Mouse (Mus musculus) midbrain, embryonic 12.5 days (tissue): ENCODE data around the gene Lpar3. TPM values are rescaled to one million over a fixed set of nuclear protein-coding genes. Genes with fewer than 3 reads are reported as not detected.

Experiments used
- ATAC-seq: fragments of 200-750 bp; cut with Nextera tagmentation; 2 replicates; pipeline ENCODE4 v1.8.0; 2017; ENCODE audit warnings: low read depth, moderate TSS enrichment, moderate library complexity; ENCODE audit not compliant: low FRiP score
- H3K27ac ChIP-seq: fragments of 300-500 bp; sonication (generic); replicated peaks from 2 replicates; pipeline ENCODE4 v1.5.1; 2016; ENCODE audit warnings: mild to moderate bottlenecking
- H3K27me3 ChIP-seq: fragments of 300-500 bp; sonication (generic); 2 replicates; pipeline ENCODE4 v1.6.1; 2016; ENCODE audit warnings: mild to moderate bottlenecking
- H3K36me3 ChIP-seq: fragments of 300-500 bp; sonication (generic); 2 replicates; pipeline ENCODE4 v1.6.1; 2016
- H3K4me1 ChIP-seq: fragments of 300-500 bp; sonication (generic); 2 replicates; pipeline ENCODE4 v1.6.1; 2016
- H3K4me2 ChIP-seq: fragments of 300-500 bp; sonication (generic); replicated peaks from 2 replicates; pipeline ENCODE4 v1.6.1; 2016; ENCODE audit warnings: mild to moderate bottlenecking, moderate library complexity
- H3K4me3 ChIP-seq: fragments of 300-500 bp; sonication (generic); 2 replicates; pipeline ENCODE4 v1.5.1; 2016; ENCODE audit warnings: mild to moderate bottlenecking
- H3K9ac ChIP-seq: fragments of 300-500 bp; sonication (generic); replicated peaks from 2 replicates; pipeline ENCODE4 v1.6.1; 2016; ENCODE audit warnings: mild to moderate bottlenecking, moderate library complexity
- H3K9me3 ChIP-seq: fragments of 300-500 bp; sonication (generic); 2 replicates; pipeline ENCODE4 v1.6.1; 2016; ENCODE audit warnings: mild to moderate bottlenecking
- WGBS: fragments of 180-500 bp; shearing (Covaris S2); methylation state at CpG from one replicate; pipeline ENCODE4 v1.1.7; 2016; 5-methylcytosine and 5-hydroxymethylcytosine counted together
- polyA plus RNA-seq: library from polyadenylated mRNA; unstranded; fragments of >200 nt; fragmentation: Nextera tagmentation; extraction: Ambion mirVana; gene quantifications from 2 replicates; pipeline ENCODE4 v1.2.1, GENCODE M21; 2016

Lpar3 gene
- polyA plus RNA-seq, 1 experiment from 2014 or later, result 0.52 TPM

- no peak overlapping the region for H3K27ac ChIP-seq
- no peak for ATAC-seq
- H3K4me3 ChIP-seq, result no peak overlapping the region
- H3K9ac ChIP-seq, result no peak overlapping the region
- no peaks in the 10 kb centered on the region for H3K27me3 ChIP-seq
- 92% methylated on average over 2 of the region's 2 CpGs for WGBS
- H3K4me1 ChIP-seq, result no peaks in the 10 kb centered on the region
- H3K36me3 ChIP-seq, result no peaks in the 10 kb centered on the region
- no peak overlapping the region for H3K4me2 ChIP-seq
- H3K9me3 ChIP-seq, result no peaks in the 10 kb centered on the region
These were observed 8.8 kb upstream of the Lpar3 start for GRCm38 (mm10) chr3:146211964-146212363.

- Histone ChIP-seq H3K4me3 (no peak overlapping the region), H3K27me3 (no peaks in the 10 kb centered on the region), H3K4me1 (no peaks in the 10 kb centered on the region), H3K36me3 (no peaks in the 10 kb centered on the region), H3K4me2 (no peak overlapping the region), H3K9me3 (no peaks in the 10 kb centered on the region), H3K27ac (no peak overlapping the region), H3K9ac (no peak overlapping the region)
- WGBS, result 86% methylated on average over 5 of the region's 5 CpGs
- no peak for ATAC-seq
These were observed 7.4 kb upstream of the Lpar3 start for GRCm38 (mm10) chr3:146213336-146213735.

DNA sequence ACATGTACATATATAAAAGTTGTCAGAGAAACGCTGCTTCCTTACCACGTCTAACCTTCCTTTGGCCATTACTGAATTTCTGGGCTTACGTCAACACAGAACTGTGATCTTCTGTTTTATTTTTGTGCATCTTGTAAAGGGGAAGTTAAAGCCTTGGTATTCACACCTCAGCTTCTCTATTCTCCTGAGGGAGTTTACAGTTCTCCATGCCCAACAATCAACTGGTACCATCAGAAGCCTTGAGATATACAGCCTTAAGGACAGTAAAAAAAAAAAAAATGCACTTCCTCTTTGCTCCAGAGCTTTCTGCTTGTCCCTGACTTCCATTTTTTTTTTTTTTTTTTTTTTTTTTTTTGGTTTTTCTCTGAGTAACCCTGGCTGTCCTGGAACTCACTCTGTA is 4.2 kb upstream of the Lpar3 start:
- Histone ChIP-seq H3K27ac (no peak overlapping the region), H3K4me3 (no peak overlapping the region), H3K4me1 (0 out of 2 replicates have a peak, but pooled peaks cover 10% of the 10 kb centered on the region), H3K9me3 (no peaks in the 10 kb centered on the region), H3K4me2 (no peak overlapping the region), H3K9ac (no peak overlapping the region), H3K36me3 (no peaks in the 10 kb centered on the region), H3K27me3 (peaks cover 24% of the 10 kb centered on the region)
- no peak for ATAC-seq
- WGBS, result 97% methylated on average over 3 of the region's 3 CpGs

GRCm38 (mm10) chr3:146224271-146224670 is 3.5 kb downstream of the Lpar3 start:
- no peak for ATAC-seq
- Histone ChIP-seq H3K27ac (no peak overlapping the region), H3K27me3 (peaks cover 49% of the 10 kb centered on the region), H3K4me3 (no peak overlapping the region), H3K4me2 (no peak overlapping the region), H3K9me3 (no peaks in the 10 kb centered on the region), H3K9ac (no peak overlapping the region), H3K4me1 (peaks cover 16% of the 10 kb centered on the region), H3K36me3 (no peaks in the 10 kb centered on the region)
- 74% methylated on average over 4 of the region's 4 CpGs for WGBS

DNA sequence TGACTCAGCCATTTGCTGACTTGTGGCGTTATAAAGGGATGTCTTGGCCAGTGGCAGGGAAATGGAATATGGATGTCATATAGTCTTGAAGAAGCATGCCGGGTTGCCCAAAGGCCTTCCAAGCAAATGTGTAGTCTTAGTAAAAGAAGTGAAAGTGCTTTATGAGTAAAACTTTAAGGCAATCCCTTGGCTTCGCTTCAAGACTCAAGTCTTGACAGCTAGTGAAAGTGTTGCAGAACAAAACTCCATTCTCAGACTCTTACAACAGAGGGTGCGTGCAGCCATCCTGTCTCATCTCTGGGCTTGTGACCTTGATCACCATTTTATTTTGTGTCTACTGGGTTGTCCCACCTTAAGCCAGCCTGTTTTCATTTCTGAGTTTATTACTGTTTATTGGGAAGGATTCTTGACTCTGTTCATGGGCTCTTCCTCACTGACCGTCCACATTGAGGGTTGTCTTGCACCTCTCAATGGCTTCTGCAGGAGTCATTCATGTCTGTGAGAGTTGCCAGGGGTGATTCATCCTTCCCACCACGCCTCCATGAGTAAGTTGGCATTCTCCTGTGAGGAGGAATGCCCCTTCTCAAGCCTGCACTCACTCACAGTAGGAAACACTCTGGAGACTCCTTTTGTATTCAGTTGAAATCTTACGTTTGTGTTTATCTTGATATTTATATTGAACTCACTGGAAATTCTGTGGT is 4.4 kb downstream of the Lpar3 start:
- Histone ChIP-seq H3K4me3 (no peak overlapping the region), H3K9ac (no peak overlapping the region), H3K4me1 (peaks cover 16% of the 10 kb centered on the region), H3K4me2 (no peak overlapping the region), H3K9me3 (no peaks in the 10 kb centered on the region), H3K27ac (no peak overlapping the region), H3K36me3 (no peaks in the 10 kb centered on the region), H3K27me3 (peaks cover 49% of the 10 kb centered on the region)
- 83% methylated on average over 7 of the region's 7 CpGs for WGBS
- no peak for ATAC-seq

- 67% methylated on average over 3 of the region's 3 CpGs for WGBS
- Histone ChIP-seq H3K9ac (no peak overlapping the region), H3K9me3 (no peaks in the 10 kb centered on the region), H3K27me3 (peaks cover 29% of the 10 kb centered on the region), H3K4me3 (no peak overlapping the region), H3K36me3 (no peaks in the 10 kb centered on the region), H3K4me2 (no peak overlapping the region), H3K27ac (no peak overlapping the region), H3K4me1 (peaks cover 5% of the 10 kb centered on the region)
- ATAC-seq, result no peak
These were observed 6.7 kb downstream of the Lpar3 start for GRCm38 (mm10) chr3:146227427-146227826.

DNA sequence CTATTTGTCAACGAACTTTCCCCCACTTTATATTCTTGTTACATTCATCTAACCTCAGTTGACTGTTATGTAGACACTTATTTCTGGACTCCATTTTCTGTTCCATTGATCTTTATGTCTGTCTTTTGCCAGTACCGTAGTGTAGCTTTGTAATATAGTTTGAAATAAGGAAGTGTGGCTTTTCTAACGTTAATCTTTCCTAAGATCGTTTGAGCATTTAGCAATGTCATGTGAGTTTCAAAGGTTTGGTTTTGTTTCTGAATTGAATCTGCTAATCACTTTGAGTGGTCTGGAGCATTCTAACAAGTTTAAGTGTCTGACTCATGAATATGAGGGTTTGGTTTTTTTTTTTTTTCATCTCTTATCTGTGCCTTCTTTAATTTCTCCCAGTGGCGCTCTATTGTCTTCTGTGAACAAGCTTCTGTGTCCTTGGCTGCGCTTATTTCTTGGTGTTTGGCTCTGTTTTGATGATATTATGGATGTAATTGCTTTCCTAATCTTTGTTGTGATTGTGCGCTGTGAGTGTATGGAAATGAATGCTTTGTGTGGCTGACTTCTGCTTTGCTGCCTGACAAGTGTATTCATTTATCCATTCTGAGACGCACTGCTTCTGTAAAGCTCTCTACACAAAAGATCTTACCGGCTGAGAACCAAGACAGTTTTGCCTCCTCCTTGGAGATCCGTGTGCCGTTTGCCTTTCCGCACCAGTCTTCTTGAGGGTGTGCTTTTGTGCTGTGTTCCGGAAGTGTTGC is 8.0 kb downstream of the Lpar3 start:
- Histone ChIP-seq H3K36me3 (no peaks in the 10 kb centered on the region), H3K27me3 (peaks cover 16% of the 10 kb centered on the region; the same call in 1 of the 2 replicates), H3K27ac (no peak overlapping the region), H3K9me3 (no peaks in the 10 kb centered on the region), H3K4me2 (no peak overlapping the region), H3K4me1 (peaks cover 5% of the 10 kb centered on the region), H3K4me3 (no peak overlapping the region), H3K9ac (no peak overlapping the region)
- no peak for ATAC-seq
- WGBS, result 46% methylated on average over 13 of the region's 13 CpGs

DNA sequence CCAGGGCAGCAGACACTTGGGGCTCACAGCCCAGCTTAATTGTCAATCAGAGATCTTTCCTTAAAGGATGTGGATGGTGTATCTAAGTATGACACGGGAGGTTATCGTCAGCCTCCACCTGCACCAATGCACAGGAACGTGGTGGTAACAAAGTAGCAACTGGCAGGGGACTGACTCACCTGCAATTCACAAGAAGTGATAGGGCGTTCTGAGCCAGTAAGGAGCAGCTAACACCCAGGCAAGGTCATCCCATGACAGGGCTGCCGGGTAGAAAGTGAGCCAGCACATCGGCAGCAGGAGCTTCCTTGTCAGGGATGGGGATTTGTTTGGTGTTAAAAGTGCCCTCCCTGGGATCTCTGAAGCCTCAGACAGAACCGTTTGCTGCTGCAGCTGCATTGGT is 11.9 kb downstream of the Lpar3 start:
- WGBS, result 72% methylated on average over 7 of the region's 7 CpGs
- H3K9me3 ChIP-seq, result no peaks in the 10 kb centered on the region
- H3K4me3 ChIP-seq, result no peak overlapping the region
- no peak overlapping the region for H3K9ac ChIP-seq
- H3K4me1 ChIP-seq, result peaks cover 5% of the 10 kb centered on the region
- ATAC-seq, result no peak
- H3K36me3 ChIP-seq, result no peaks in the 10 kb centered on the region
- peaks cover 11% of the 10 kb centered on the region; the same call in 1 of the 2 replicates for H3K27me3 ChIP-seq
- H3K4me2 ChIP-seq, result no peak overlapping the region
- no peak overlapping the region for H3K27ac ChIP-seq

DNA sequence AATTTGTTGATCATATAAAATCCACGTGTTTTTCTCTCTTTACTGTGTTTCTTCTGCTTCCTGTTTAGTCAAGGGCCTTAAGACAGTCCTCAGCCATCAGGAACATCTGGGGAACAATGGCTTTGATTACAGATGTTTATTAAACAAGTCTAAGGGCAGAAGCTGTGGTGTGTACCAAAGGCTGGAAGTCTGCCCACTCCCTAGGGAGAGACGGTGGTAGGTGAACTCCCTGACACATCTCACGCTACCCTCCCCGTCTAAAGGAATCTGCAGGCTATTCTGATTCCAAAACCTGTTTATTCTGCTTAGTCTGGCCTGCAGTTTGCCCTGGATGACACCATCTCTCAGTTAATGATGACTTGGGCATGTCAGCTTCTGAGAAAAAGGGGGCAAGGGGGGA is 13.0 kb downstream of the Lpar3 start:
- 0 out of 2 replicates have a peak, but pooled peaks cover 5% of the 10 kb centered on the region for H3K27me3 ChIP-seq
- ATAC-seq, result no peak
- H3K9me3 ChIP-seq, result no peaks in the 10 kb centered on the region
- no peak overlapping the region for H3K9ac ChIP-seq
- no peak overlapping the region for H3K4me2 ChIP-seq
- H3K4me3 ChIP-seq, result no peak overlapping the region
- H3K4me1 ChIP-seq, result peaks cover 5% of the 10 kb centered on the region
- no peaks in the 10 kb centered on the region for H3K36me3 ChIP-seq
- no peak overlapping the region for H3K27ac ChIP-seq
- 71% methylated on average over 4 of the region's 4 CpGs for WGBS

DNA sequence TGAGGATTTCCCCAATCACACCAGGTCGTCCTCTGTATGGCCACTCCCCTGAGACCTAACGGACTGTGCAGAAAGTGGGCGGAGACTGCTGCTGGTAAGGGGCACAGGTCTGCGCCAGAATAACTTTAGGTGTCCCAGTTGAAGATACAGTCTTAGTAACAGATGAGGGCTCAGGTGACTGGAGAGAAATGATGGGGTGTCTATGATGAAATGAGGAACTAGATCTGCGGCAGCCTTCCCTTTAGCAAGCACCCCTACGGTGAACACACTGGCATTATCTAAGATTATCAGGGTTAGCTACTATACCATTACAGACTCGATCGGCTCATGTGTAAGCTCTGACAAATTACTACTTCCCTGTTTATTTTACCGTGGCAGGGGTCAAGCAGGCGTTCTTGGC is 13.8 kb downstream of the Lpar3 start:
- no peaks in the 10 kb centered on the region for H3K36me3 ChIP-seq
- no peak overlapping the region for H3K4me2 ChIP-seq
- H3K27ac ChIP-seq, result no peak overlapping the region
- ATAC-seq, result no peak
- 76% methylated on average over 10 of the region's 10 CpGs for WGBS
- H3K9me3 ChIP-seq, result no peaks in the 10 kb centered on the region
- H3K27me3 ChIP-seq, result 0 out of 2 replicates have a peak, but pooled peaks cover 3% of the 10 kb centered on the region
- H3K4me1 ChIP-seq, result no peaks in the 10 kb centered on the region
- H3K4me3 ChIP-seq, result no peak overlapping the region
- no peak overlapping the region for H3K9ac ChIP-seq

GRCm38 (mm10) chr3:146236280-146236679 is 15.5 kb downstream of the Lpar3 start:
- Histone ChIP-seq H3K4me3 (no peak overlapping the region), H3K36me3 (no peaks in the 10 kb centered on the region), H3K4me2 (no peak overlapping the region), H3K27me3 (no peaks in the 10 kb centered on the region), H3K4me1 (no peaks in the 10 kb centered on the region), H3K9ac (no peak overlapping the region), H3K27ac (no peak overlapping the region), H3K9me3 (no peaks in the 10 kb centered on the region)
- WGBS, result 78% methylated on average over 8 of the region's 8 CpGs
- no peak for ATAC-seq

DNA sequence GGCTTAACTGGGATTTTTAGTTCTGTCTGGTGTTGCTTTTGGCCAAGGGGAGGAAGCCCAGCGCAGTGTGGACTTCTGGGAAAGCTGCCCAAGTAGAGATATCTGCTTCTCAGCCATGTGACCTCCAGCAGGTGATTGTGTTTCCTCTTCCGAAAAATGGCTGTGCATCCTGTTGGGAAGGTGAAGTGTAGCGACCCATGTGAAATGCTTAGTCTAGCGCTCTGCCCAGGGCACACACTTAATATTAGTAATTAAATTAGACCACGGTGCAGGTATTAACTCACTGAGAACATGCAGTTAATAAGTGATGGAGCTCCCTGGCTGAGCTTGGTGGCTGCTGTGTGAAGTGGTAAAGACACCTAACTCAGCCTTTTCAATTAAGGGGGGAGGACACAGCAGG is 16.9 kb downstream of the Lpar3 start:
- ATAC-seq, result no peak
- H3K27me3 ChIP-seq, result no peaks in the 10 kb centered on the region
- no peak overlapping the region for H3K4me3 ChIP-seq
- no peaks in the 10 kb centered on the region for H3K36me3 ChIP-seq
- no peaks in the 10 kb centered on the region for H3K9me3 ChIP-seq
- H3K27ac ChIP-seq, result no peak overlapping the region
- H3K4me1 ChIP-seq, result no peaks in the 10 kb centered on the region
- H3K4me2 ChIP-seq, result no peak overlapping the region
- H3K9ac ChIP-seq, result no peak overlapping the region
- WGBS, result 80% methylated on average over 5 of the region's 5 CpGs
